Mouse (Mus musculus): ENCODE measurements around the gene Rasal2. TPM values are rescaled to one million over a fixed set of nuclear protein-coding genes. Genes with fewer than 3 reads are reported as not detected.

Rasal2 gene
- polyA plus RNA-seq, 1 experiment from 2014 or later, result 8.6 TPM

- Histone ChIP-seq H3K27me3 (ENCODE audit: control insufficient read depth, insufficient read depth, low read length) (no peaks in the 10 kb centered on the region), H3K36me3 (ENCODE audit: control insufficient read depth, insufficient read depth, low read length) (no peaks in the 10 kb centered on the region), H3K4me2 (replicated peaks; ENCODE audit: low read depth) (no peak overlapping the region), H3K4me1 (replicated peaks; ENCODE audit: control insufficient read depth, insufficient read depth) (no peaks in the 10 kb centered on the region), H3K4me3 (ENCODE audit: low read depth, low read length) (no peak overlapping the region), H3K9ac (ENCODE audit: low read length) (no peak overlapping the region), H3K9me3 (ENCODE audit: control insufficient read depth, low read length) (no peaks in the 10 kb centered on the region), H3K27ac (replicated peaks) (no peak overlapping the region)
- 68% methylated on average over 6 of the region's 6 CpGs for WGBS
- TF ChIP-seq CTCF (IDR thresholded peaks at IDR 0.05; ENCODE audit: low read depth), result no peak
- TF ChIP-seq EP300 (optimal IDR thresholded peaks at IDR 0.05), result no peak
- DNase-seq (ENCODE audit: low spot score) (no peak), ATAC-seq (ENCODE audit: low FRiP score, low TSS enrichment) (no peak)
Observed at GRCm38 (mm10) chr1:157435926-157436325, 23.5 kb upstream of the Rasal2 start.

DNA sequence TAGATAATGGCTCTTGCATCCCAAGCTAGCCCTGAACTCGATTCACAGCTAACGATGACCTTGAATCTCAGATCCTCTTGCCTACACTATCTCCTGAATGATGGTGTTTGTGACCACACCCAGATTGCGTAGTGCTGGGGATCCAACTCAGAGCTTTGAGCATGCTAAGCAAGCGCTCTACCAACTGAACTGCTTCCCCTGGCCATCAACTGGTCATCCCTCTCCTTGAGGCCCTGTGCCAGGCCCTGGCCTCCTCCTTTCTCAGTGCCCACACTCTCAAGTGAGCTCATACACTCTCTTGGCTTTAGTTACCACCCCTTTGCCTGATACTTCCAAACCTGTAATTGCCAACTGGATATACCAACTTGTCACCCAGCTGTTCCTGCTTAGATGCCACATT is 22.0 kb upstream of the Rasal2 start:
- Histone ChIP-seq H3K4me3 (ENCODE audit: low read depth, low read length) (no peak overlapping the region), H3K27me3 (ENCODE audit: control insufficient read depth, insufficient read depth, low read length) (no peaks in the 10 kb centered on the region), H3K9me3 (ENCODE audit: control insufficient read depth, low read length) (no peaks in the 10 kb centered on the region), H3K4me2 (replicated peaks; ENCODE audit: low read depth) (no peak overlapping the region), H3K36me3 (ENCODE audit: control insufficient read depth, insufficient read depth, low read length) (no peaks in the 10 kb centered on the region), H3K4me1 (replicated peaks; ENCODE audit: control insufficient read depth, insufficient read depth) (no peaks in the 10 kb centered on the region), H3K27ac (replicated peaks) (no peak overlapping the region), H3K9ac (ENCODE audit: low read length) (no peak overlapping the region)
- TF ChIP-seq EP300 (optimal IDR thresholded peaks at IDR 0.05), result no peak
- no peak for TF ChIP-seq CTCF (IDR thresholded peaks at IDR 0.05; ENCODE audit: low read depth)
- WGBS, result 82% methylated on average over 4 of the region's 4 CpGs
- no peak for DNase-seq (ENCODE audit: low spot score)
- no peak for ATAC-seq (ENCODE audit: low FRiP score, low TSS enrichment)

DNA sequence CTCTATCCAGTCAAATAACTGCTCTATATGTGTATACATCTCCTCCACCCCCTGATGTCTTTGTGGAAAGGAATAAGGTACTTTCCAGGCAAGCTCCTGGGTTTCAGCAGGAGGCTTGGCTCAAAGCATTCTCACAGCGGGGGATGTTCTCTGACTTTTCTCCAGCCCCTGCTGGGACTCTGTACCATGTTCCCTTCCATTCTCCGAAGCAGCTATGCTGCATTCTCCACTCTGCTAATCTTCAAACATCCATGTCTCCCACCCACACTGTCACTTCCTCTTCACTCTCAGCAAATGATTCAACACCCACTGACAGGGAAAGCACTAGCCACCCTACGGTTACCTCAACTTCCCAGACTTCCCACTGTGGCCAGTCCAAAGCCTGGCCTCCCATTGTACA is 20.9 kb upstream of the Rasal2 start:
- DNase-seq (ENCODE audit: low spot score) (no peak), ATAC-seq (ENCODE audit: low FRiP score, low TSS enrichment) (no peak)
- H3K9ac ChIP-seq (ENCODE audit: low read length), result no peak overlapping the region
- H3K4me3 ChIP-seq (ENCODE audit: low read depth, low read length), result no peak overlapping the region
- H3K27me3 ChIP-seq (ENCODE audit: control insufficient read depth, insufficient read depth, low read length), result no peaks in the 10 kb centered on the region
- TF ChIP-seq EP300 (optimal IDR thresholded peaks at IDR 0.05) (no peak), CTCF (IDR thresholded peaks at IDR 0.05; ENCODE audit: low read depth) (no peak)
- H3K27ac ChIP-seq (replicated peaks), result no peak overlapping the region
- WGBS, result 58% methylated on average over 3 of the region's 3 CpGs
- no peaks in the 10 kb centered on the region for H3K36me3 ChIP-seq (ENCODE audit: control insufficient read depth, insufficient read depth, low read length)
- no peaks in the 10 kb centered on the region for H3K4me1 ChIP-seq (replicated peaks; ENCODE audit: control insufficient read depth, insufficient read depth)
- H3K4me2 ChIP-seq (replicated peaks; ENCODE audit: low read depth), result no peak overlapping the region
- H3K9me3 ChIP-seq (ENCODE audit: control insufficient read depth, low read length), result no peaks in the 10 kb centered on the region

DNA sequence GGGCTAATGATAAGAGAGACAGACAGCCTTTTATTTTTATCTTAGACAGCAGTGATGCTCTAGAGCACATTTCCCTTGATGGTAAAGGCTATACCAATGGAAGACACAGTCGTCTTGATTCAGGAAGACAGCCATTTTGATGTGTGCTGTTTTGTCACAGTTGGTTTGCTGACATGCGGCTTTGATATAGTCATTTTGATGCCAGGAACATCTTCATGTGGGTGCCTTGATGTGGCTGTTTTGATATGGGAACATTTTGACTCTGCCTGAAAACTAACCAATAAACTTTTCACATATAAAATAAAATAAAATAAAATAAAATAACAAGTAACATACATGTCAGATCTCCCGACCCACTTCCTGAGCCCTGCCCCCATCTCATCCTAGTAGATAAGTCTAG is 16.0 kb upstream of the Rasal2 start:
- ATAC-seq (ENCODE audit: low FRiP score, low TSS enrichment) (no peak), DNase-seq (ENCODE audit: low spot score) (no peak)
- Histone ChIP-seq H3K9me3 (ENCODE audit: control insufficient read depth, low read length) (no peaks in the 10 kb centered on the region), H3K27me3 (ENCODE audit: control insufficient read depth, insufficient read depth, low read length) (no peaks in the 10 kb centered on the region), H3K4me3 (ENCODE audit: low read depth, low read length) (no peak overlapping the region), H3K4me1 (replicated peaks; ENCODE audit: control insufficient read depth, insufficient read depth) (no peaks in the 10 kb centered on the region), H3K27ac (replicated peaks) (no peak overlapping the region), H3K36me3 (ENCODE audit: control insufficient read depth, insufficient read depth, low read length) (no peaks in the 10 kb centered on the region), H3K4me2 (replicated peaks; ENCODE audit: low read depth) (no peak overlapping the region), H3K9ac (ENCODE audit: low read length) (no peak overlapping the region)
- WGBS, result 91% methylated on average over 3 of the region's 3 CpGs
- TF ChIP-seq CTCF (IDR thresholded peaks at IDR 0.05; ENCODE audit: low read depth) (no peak), EP300 (optimal IDR thresholded peaks at IDR 0.05) (no peak)

DNA sequence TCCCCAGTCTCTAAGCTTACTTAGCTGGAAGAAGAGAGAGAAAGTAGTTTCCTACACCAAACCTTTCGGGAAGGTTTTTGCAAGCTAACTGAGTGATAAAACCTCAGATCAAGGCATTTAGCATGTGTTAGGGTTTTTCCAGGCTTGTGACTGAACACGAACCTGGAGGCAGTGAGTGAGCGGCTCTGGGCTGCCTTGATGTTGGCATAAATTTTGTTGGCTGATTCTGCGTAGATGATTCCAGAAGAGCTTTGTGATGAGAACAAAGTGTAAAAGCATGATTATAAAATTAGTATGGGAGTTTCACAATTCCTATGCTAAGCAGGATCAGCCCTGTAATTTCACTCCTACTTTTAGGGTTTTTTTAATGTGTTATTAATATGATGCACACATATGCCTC is 15.2 kb upstream of the Rasal2 start:
- Histone ChIP-seq H3K27ac (replicated peaks) (no peak overlapping the region), H3K4me2 (replicated peaks; ENCODE audit: low read depth) (no peak overlapping the region), H3K4me3 (ENCODE audit: low read depth, low read length) (no peak overlapping the region), H3K9me3 (ENCODE audit: control insufficient read depth, low read length) (no peaks in the 10 kb centered on the region), H3K9ac (ENCODE audit: low read length) (no peak overlapping the region), H3K36me3 (ENCODE audit: control insufficient read depth, insufficient read depth, low read length) (no peaks in the 10 kb centered on the region), H3K4me1 (replicated peaks; ENCODE audit: control insufficient read depth, insufficient read depth) (no peaks in the 10 kb centered on the region), H3K27me3 (ENCODE audit: control insufficient read depth, insufficient read depth, low read length) (no peaks in the 10 kb centered on the region)
- DNase-seq (ENCODE audit: low spot score), result no peak
- TF ChIP-seq EP300 (optimal IDR thresholded peaks at IDR 0.05), result no peak
- no peak for TF ChIP-seq CTCF (IDR thresholded peaks at IDR 0.05; ENCODE audit: low read depth)
- 86% methylated on average over 4 of the region's 4 CpGs for WGBS
- ATAC-seq (ENCODE audit: low FRiP score, low TSS enrichment), result no peak

DNA sequence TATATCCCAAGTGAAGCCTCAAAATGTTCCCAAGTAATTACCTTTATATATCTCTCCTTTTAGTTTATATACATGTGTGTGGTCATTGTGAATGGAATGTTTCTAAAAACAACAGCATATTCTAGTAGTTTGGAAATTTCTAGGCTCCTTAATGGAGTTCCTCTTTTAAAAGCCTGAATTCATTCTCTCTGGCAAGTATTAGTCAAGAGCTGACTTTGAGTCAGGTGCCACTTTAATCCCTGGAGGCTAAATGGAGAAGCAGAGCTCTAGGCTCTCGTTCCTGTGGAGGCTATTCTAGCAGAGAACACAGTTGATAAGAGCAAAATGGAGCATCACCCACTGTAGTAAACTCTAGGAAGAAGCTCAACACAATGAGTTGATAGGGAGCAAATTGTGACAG is 14.5 kb upstream of the Rasal2 start:
- H3K36me3 ChIP-seq (ENCODE audit: control insufficient read depth, insufficient read depth, low read length), result no peaks in the 10 kb centered on the region
- WGBS, result 47% methylated on average over 1 of the region's 1 CpGs
- no peaks in the 10 kb centered on the region for H3K9me3 ChIP-seq (ENCODE audit: control insufficient read depth, low read length)

More for the DNA sequence above, 14.5 kb upstream of the Rasal2 start:
- H3K4me3 ChIP-seq (ENCODE audit: low read depth, low read length), result no peak overlapping the region
- no peak for ATAC-seq (ENCODE audit: low FRiP score, low TSS enrichment)
- no peak for DNase-seq (ENCODE audit: low spot score)
- H3K27ac ChIP-seq (replicated peaks), result no peak overlapping the region
- no peaks in the 10 kb centered on the region for H3K27me3 ChIP-seq (ENCODE audit: control insufficient read depth, insufficient read depth, low read length)
- no peaks in the 10 kb centered on the region for H3K4me1 ChIP-seq (replicated peaks; ENCODE audit: control insufficient read depth, insufficient read depth)
- H3K9ac ChIP-seq (ENCODE audit: low read length), result no peak overlapping the region
- no peak overlapping the region for H3K4me2 ChIP-seq (replicated peaks; ENCODE audit: low read depth)
- no peak for TF ChIP-seq EP300 (optimal IDR thresholded peaks at IDR 0.05)
- no peak for TF ChIP-seq CTCF (IDR thresholded peaks at IDR 0.05; ENCODE audit: low read depth)

All from stomach, postnatal 0 days (tissue).